Mouse (Mus musculus) right cerebral cortex, postnatal 4 days (tissue): ENCODE measurements around the gene Gm10944.

Source experiments
- DNase-seq: peaks from one replicate; pipeline ENCODE4 v3.0.0-alpha.2; 2022

Gm10944 gene

DNA sequence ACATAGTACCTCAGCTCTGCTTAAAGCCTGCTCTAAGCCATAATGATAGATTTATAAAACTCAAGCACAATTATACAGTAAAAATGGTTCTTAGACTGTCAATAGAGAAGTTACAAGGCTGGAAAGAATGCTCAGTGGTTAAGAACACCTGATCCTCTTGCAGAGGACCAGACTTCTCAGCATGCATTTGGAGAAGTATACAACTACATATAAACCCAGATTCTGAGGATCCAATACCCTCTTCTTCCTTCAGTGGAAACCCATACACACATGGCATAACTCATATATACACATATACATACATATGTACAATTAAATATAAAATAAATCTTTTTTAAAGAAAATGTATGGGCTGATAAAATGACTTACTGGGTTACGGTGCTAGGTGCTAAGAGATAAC is at the start of gene Gm10944:
Gm10944 (plus strand) TSS at position 301 of the 400 bp plus-strand sequence.
- no peak for DNase-seq

DNA sequence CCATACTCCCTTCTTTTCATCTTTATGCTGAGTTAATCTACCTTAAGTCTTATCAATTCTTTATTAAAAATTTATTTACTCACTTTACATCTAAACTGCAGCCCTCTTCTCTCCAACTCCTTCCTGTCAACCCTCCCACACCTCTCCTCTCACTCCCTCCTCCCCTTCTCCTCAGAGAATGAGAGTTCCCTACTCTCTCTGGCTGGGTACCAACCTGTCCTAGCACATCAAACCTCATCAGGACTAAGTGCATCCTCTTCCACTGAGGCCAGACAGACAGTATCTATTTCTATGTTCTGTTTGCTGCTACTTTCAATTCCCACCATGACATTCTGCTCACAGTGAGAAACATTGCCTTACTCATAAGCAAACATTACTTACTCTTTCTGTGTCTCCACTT is 25.2 kb upstream of the Gm10944 start:
- no peak for DNase-seq

DNA sequence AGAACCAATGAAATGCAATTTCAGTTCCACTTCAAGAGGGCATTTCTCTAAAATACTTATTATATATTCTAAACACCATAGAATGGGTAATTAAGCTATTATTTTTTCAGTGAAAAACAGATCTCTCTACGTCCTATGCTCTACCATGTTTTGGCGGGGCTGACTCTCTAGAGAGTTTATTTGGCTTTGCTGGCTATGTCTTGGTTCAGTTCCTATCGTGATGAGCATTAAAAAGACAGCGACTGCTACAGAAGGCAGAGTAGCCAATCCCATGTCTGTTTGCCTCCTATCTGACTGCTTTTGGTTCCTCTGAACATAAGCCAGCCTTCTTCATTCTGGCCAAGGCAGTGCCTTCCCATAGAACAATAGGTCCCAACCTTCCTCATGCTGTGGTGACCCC is 24.5 kb upstream of the Gm10944 start:
- no peak for DNase-seq

DNA sequence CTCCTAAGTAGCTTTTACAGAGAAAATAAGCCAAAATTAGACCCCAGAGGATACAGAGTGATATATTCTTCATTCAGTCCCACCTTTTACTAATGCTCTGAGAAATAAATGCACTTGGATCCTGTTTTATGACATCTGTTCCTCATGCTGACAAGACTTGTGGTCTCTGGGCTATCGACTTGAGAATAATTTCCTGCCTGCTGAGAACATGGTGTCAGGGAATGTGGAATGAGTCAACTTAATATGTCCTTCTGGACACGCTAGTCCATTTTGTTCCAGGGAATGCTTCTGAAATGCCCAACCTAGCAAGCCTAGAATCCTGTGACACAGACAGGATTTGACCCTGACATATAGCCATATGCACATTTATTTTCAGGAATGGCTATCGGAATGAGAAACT is 22.0 kb upstream of the Gm10944 start:
- DNase-seq: no peak

DNA sequence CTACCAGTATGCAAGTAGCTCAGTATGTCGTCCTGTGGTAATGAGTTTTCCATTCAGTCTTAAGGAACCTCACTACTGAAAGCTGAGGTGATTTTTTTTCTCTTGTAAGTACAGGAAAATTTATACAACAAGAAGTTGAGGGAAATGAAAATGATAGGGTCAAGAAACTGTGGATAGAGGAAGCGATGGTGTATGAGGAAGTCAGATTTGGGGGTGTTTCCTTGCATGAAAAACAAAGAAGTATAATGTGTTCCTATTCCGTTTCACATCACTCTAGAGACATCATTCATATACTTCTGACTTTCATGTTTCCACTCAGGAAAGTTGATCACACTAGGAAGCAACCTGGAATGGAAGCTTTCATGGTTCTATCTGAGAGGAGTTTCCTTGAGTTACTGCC is 21.2 kb upstream of the Gm10944 start:
- no peak for DNase-seq

DNA sequence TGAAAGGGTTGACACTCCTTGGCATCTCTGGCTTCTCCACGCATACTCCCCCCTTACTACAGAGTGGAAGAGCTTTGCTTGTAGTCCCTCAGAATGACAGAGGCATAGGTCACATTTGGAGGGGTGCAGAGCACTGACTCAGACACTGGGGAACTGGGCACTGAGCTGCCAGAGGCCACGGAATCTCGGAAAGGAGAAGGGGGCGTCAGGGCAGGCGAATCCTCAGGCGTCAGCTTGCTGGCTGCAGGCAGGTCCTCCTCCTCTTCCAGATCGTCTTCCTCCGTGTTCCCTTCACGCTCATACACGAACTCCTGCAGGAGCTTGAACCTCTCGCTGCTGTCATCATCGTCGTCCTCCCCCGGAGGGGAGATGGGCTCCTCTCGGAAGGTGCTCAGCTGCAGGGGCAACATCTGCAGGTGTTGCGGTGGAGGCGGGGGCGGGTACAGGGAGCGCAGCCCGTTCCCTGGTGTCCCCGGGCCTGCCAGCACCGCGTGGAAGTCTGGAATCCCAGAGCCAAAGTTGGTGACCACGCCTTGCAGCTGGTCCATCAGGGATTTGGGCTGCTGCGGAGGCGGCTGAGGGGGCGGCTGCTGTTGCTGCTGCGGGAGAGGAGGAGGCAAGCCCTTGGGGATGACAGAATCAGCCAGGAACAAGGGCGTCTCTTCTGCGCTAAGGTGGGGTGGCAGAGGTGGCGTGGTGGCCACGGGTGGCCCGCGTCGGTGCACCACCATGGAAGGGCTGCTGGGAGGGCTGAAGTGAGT is 7.9 kb downstream of the Gm10944 start:
- peak; percentile 22 for DNase-seq

DNA sequence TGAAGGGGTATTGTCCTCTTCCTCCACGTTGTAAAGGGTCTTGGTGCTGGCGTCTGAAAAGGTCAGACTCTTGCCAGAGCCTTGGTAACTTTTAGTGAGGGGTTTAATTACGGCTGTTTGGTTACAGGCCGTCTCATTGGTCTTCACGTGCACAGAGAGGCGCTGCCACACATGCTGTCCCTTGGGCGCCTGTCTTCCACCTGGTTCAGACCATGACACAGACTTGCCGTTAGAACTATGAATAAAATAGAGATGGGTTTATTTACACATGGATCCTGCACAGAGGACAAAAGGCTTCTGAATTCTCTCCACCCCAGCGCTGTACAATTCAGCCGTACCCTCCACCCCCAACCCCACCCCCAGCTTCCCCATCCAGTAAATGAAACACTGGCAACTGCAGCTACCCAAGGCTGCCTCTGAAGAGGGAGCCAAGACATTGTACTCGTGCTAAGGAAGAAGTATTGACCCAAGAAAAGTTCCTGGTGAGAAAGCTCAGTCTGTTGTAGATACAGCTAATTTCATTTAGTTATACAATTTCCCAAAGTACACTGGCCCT is 8.6 kb downstream of the Gm10944 start:
- DNase-seq: no peak

DNA sequence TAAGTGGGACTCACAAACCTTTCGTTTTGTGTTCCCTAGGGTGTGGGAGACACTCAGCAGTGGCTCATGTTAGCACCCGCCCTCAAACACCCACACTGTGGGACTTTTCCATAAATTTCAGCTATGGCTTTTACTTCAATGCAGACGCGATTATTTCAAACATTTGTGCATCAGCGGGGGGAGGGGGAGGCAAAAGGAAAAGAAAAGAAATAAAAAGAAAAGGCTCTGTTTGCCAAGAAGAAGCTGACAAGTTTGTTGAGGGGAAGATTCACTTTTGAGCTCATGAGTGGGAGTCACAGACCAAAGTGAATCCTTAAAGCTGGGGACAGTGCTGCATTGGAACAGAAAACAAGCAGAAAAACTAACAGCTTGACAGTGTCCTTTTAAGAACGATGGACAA is 16.3 kb downstream of the Gm10944 start:
- no peak for DNase-seq

DNA sequence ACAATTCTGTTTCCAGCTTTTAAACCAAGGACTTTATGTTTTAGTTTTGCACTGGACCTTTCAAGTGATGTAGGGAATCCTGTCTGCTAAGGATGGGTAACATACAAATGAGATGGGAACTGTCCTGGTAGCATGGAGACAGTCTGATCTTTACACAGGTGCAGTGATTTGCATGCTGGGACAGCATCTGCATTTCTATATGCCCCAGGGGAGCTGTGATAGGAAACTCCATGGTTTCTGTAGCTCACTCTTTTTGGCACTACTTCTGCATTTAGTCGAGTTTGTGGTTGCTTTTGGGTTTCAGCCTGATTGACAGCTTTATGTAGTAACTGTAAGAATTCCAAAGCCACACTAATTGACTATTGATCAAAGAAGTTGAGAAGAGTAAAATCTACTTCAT is 19.8 kb downstream of the Gm10944 start:
- no peak for DNase-seq

DNA sequence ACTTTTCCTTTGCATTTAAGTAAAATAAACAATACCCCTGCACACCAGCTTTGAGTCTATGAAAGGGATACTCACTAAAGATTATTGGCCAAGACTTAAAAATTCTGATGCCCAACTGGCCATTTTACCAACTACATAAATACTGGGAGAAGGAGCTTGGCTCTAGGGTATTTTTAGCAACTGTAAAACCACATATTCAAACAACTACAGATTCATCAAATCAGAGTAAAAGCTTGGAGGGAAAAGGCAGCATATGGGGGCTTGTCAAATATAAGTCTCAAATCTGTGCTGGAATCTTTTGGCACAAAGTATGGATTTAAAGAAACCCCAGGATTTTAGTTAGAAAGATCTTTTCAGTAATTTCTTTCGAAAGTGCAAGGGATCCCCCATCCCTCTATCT is 20.2 kb downstream of the Gm10944 start:
- DNase-seq: no peak

DNA sequence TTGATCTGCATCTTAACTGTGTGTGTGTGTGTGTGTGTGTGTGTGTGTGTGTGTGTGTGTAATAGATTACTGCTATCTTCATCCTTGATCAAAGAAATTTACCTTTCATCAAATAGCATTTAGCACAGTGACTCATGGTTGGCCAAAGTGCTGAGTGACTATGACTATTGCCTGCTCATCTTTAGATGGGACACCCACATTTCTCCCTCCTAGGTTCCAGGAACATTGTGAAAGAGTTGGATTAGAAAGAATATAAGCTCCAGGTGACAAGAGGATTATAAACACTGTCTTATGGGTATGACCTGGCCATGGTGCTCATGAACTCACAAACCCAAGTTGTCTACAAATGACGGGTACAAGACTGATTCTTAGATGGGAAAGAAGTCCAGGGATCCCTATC is 26.9 kb downstream of the Gm10944 start:
- DNase-seq: no peak

DNA sequence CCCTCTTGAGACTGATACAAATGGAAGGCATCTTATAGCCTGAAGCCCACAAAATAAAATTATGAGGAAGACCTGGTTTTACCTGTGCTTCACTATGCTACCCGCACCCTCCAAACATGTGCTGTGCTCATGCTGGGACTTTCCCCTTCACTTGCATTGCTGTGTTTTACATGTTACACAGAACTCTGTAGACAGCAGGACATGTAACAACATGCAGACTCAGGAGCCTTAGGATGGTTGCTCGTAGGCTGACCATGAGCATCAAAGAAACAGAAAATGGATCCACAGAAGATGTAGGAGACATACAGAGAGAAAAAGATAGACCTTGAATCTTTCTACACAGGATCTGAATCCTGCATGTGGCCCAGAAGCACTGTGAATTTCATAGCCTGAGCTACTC is 29.2 kb downstream of the Gm10944 start:
- no peak for DNase-seq

DNA sequence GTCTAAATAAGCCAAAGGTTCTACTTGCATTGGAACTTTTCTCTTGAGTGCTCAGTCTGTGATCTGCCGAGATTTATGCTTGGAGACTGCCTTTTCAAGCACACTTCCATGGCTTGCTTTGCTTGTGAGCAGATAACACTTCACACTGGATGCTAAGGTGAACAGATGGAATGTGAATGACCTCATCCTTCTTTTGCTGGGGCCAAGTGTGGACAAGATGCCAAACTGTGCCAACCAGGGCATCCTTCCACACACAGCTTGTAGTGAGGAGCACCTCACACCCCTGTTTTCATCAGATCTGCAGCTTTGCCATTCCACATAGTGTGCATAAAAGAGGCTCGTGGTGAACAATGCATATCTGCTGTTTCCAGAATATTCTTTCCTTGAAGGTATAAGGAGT is 29.7 kb downstream of the Gm10944 start:
- no peak for DNase-seq

DNA sequence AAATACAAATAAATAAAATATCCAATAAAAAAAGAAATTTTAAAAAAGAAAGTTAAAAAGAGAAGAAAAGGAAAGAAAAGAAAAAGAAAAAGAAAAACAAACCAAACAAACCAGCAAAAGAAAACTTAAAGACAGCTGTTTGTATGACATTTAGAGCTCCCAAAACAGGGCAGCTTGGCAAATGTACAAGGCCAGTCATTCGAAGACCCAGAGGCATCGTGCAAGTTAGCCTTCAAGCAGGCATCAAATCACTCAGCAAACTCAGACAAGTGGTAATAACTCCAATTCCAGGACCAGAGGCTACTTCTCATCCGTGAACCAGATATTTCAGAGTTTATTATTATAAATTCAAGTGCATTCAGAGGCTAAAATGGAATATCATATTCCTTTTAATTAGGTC is 45.4 kb downstream of the Gm10944 start:
- DNase-seq: no peak
